Mouse (Mus musculus) heart, adult 2 months (tissue): Measurements from ENCODE around the gene Gm37240. TPM values are rescaled to one million over a fixed set of nuclear protein-coding genes. Genes with fewer than 3 reads are reported as not detected.

ENCODE experiments used
- DNase-seq, 2 experiments: peaks; one replicate each; pipeline ENCODE4 v3.0.0; 2021
- H3K27ac ChIP-seq: fragments of 200-600 bp; 2 replicates; pipeline ENCODE4 v1.8.1; 2022
- H3K27me3 ChIP-seq: fragments of 200-500 bp; 2 replicates; pipeline ENCODE4 v1.6.1; 2012; ENCODE audit warnings: mild to moderate bottlenecking, low read length, inconsistent platforms, mixed read lengths; ENCODE audit not compliant: control insufficient read depth, insufficient read depth
- H3K36me3 ChIP-seq: fragments of 200-500 bp; 2 replicates; pipeline ENCODE4 v1.6.1; 2012; ENCODE audit warnings: low read length, inconsistent platforms; ENCODE audit not compliant: control insufficient read depth, insufficient read depth
- H3K4me1 ChIP-seq: fragments of 200-500 bp; 2 replicates; pipeline ENCODE4 v1.6.1; 2011; ENCODE audit warnings: low read length; ENCODE audit not compliant: control insufficient read depth, insufficient read depth
- H3K4me3 ChIP-seq: fragments of 200-600 bp; 2 replicates; pipeline ENCODE4 v1.8.1; 2022
- H3K79me2 ChIP-seq: fragments of 200-500 bp; replicated peaks from 2 replicates; pipeline ENCODE4 v1.6.1; 2012; ENCODE audit warnings: mild to moderate bottlenecking, inconsistent platforms, low read length, moderate library complexity, mixed read lengths; ENCODE audit not compliant: control insufficient read depth, insufficient read depth
- H3K9ac ChIP-seq: fragments of 200-500 bp; 2 replicates; pipeline ENCODE4 v1.6.1; 2012; ENCODE audit warnings: low read depth, mild to moderate bottlenecking, control low read depth, inconsistent platforms, low read length, mixed read lengths
- CTCF ChIP-seq: fragments of 200-600 bp; IDR thresholded peaks from 2 replicates; pipeline ENCODE4 v1.8.1; 2022; ENCODE audit warnings: antibody characterized with exemption, mild to moderate bottlenecking, moderate library complexity
- EP300 ChIP-seq: fragments of 200-500 bp; IDR thresholded peaks from 2 replicates; pipeline ENCODE4 v1.6.1; 2011; ENCODE audit warnings: low read depth, low read length, control low read depth; ENCODE audit not compliant: insufficient read depth
- POLR2A ChIP-seq: fragments of 200-500 bp; IDR thresholded peaks from 2 replicates; pipeline ENCODE4 v1.6.1; 2011; ENCODE audit warnings: mild to moderate bottlenecking, low read depth, low read length, control low read depth; ENCODE audit not compliant: insufficient read depth
- WGBS: fragments of 180-500 bp; shearing (Covaris S2); methylation state at CpG from one replicate; pipeline ENCODE4 v1.1.7; 2018; 5-methylcytosine and 5-hydroxymethylcytosine counted together
- intact Hi-C: fragments of 180-260 bp; cut with DNase I; formaldehyde crosslinking; loops from one replicate; pipeline ENCODE4 v1.15.1; 2025
- polyA plus RNA-seq: library from polyadenylated mRNA; depleted of rRNA; stranded (reverse); fragments of >200 nt; gene quantifications from 2 replicates; pipeline ENCODE4 v1.2.3, GENCODE M21; 2012
- total RNA-seq, 2 experiments: library from RNA; stranded (reverse); gene quantifications; 2 replicates each; pipeline ENCODE4 v1.2.3; 2021

Gene Gm37240
- total and polyA plus RNA-seq, 3 experiments, result 25.0 to 45.3 (median 36.6) TPM

DNA sequence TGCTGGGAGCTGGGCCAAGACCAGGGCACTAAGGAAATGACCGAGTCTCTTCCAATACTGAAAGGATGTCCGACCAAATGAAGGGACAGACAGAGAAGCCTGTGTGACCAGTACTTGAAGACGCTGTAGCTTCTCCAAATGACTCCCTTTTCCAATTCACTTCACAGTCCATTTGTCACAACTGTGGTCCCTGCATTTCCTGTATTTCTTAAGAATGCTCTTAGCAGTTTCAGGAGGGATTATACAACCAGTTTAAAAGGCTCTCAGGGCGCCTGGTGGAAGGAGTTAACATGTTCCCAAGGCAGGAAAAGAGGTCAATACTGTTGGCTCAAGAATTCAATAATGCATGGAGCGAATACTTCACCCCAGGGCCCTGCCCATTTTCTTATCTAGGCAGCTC lies 1414.4 kb downstream of the Gm37240 start:
- H3K27me3 ChIP-seq, result no peaks in the 10 kb centered on the region; the same call in 1 of the 2 replicates
- 45% methylated on average over 5 of the region's 5 CpGs for WGBS
- H3K36me3 ChIP-seq, result no peaks in the 10 kb centered on the region
- H3K9ac ChIP-seq, result no peak overlapping the region
- H3K79me2 ChIP-seq, result no peaks in the 10 kb centered on the region
- H3K4me3 ChIP-seq, result no peak overlapping the region
- peaks cover 2% of the 10 kb centered on the region for H3K4me1 ChIP-seq
- no peak overlapping the region for H3K27ac ChIP-seq
- no peak for DNase-seq
- TF ChIP-seq CTCF (no peak), POLR2A (no peak), EP300 (no peak)
- intact Hi-C loops, result no loop called here

DNA sequence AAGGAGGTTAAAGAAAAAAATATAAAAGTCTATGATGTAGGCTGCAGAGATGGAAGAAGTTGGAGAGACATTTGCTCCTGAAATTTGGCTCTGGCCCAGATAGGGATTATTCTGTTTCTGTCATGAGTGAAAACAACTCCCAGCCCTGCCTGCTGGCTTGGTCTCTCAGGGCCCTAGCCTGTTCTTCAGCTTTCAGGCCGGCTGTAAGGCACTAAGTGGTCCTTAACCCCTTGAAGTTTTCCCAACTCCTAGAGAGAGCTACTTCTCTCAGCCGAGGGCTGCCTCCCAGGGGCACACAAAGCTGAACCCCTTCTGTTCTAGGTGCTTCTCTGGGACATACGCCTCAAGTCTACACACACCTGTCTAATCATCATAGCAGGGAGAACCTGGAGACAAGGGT lies 1414.8 kb downstream of the Gm37240 start:
- H3K27ac ChIP-seq, result no peak overlapping the region
- H3K79me2 ChIP-seq, result no peaks in the 10 kb centered on the region
- peaks cover 2% of the 10 kb centered on the region for H3K4me1 ChIP-seq
- no peak for DNase-seq
- intact Hi-C loops, result no loop called here
- H3K4me3 ChIP-seq, result no peak overlapping the region
- H3K36me3 ChIP-seq, result no peaks in the 10 kb centered on the region
- WGBS, result 60% methylated on average over 3 of the region's 3 CpGs
- no peak overlapping the region for H3K9ac ChIP-seq
- TF ChIP-seq CTCF (no peak), POLR2A (no peak), EP300 (no peak)
- H3K27me3 ChIP-seq, result no peaks in the 10 kb centered on the region

DNA sequence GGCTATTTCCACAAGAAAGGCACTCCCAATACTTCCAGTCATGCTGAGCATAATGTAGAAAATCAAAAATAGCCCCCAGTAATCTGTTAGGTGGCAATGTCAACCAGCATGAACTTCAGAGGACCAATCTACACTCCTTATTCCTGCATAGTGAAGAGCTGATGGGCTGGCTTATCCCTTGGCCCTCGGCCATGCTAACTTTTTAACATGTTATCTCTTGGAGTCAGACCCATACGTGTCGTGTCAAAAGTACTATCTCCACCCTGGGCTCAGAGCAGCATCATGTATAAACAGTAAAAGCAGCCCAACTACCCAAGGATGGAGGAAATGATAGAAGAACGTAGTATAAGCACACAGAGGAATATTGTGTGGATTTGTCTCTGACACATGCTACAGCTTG lies 1416.2 kb downstream of the Gm37240 start:
- no peaks in the 10 kb centered on the region for H3K36me3 ChIP-seq
- no peaks in the 10 kb centered on the region for H3K27me3 ChIP-seq
- H3K4me3 ChIP-seq, result no peak overlapping the region
- H3K4me1 ChIP-seq, result peaks cover 2% of the 10 kb centered on the region
- WGBS, result 72% methylated on average over 4 of the region's 4 CpGs
- TF ChIP-seq CTCF (no peak), EP300 (no peak), POLR2A (no peak)
- no peaks in the 10 kb centered on the region for H3K79me2 ChIP-seq
- intact Hi-C loops, result no loop called here
- DNase-seq, result no peak
- H3K27ac ChIP-seq, result no peak overlapping the region
- H3K9ac ChIP-seq, result no peak overlapping the region

DNA sequence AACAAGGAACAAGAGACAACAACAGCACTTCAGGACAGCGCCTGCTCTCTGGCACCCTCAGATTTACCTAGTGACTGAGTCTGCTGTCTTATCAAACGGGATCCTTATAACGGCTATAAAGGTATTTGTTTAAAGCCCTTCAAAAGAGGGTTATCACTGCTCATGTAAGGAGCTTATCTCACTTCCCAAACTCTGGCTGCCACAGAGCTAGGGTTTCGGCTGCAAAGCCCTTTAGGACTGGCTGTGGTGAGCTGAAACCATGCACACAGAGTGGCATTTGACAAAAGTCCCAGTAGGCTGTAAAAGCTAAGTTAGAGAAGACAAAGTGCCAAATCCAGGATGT lies 1419.2 kb downstream of the Gm37240 start:
- TF ChIP-seq EP300 (no peak), CTCF (no peak), POLR2A (no peak)
- 59% methylated on average over 4 of the region's 4 CpGs for WGBS

DNA sequence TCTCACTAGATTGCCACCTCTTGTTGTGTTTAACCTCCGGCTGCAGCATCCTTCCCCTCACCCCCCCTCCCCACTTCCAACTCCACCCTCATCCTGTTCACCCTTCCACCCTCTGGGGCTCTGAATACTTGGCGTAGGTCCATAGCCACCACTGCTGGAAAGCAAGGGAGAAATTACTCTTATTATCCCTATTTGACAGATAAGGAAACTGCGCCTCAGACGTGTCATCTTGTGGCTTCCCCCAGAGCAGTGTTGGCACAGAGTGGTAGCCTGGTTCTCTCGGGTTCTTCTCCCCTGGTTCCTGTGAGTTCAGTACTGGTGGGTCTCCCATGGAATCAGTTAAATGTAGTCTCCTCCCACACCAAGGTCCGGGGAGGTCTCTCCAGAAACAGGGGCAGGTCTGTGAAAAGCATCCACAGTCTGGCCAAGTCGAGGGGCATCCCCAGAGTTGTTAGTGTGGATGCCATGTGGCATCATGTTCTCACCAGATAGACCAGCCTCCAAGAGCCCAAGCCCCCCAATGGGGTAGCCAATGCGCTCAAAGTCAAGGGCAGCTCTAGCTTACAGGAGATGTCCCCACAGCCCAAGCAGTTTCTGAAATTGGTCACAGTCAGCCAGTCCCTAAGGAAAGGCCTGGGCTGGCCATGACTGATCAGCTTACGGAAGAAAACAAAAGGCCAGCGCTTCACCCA lies 1419.8 kb downstream of the Gm37240 start:
- intact Hi-C loops, result no loop called here
- WGBS, result 49% methylated on average over 10 of the region's 10 CpGs
- no peaks in the 10 kb centered on the region for H3K27me3 ChIP-seq
- no peak overlapping the region for H3K4me3 ChIP-seq
- H3K4me1 ChIP-seq, result no peaks in the 10 kb centered on the region
- no peak for DNase-seq
- H3K36me3 ChIP-seq, result no peaks in the 10 kb centered on the region
- no peak overlapping the region for H3K27ac ChIP-seq
- no peaks in the 10 kb centered on the region for H3K79me2 ChIP-seq
- TF ChIP-seq EP300 (no peak), POLR2A (no peak), CTCF (no peak)
- H3K9ac ChIP-seq, result no peak overlapping the region

More for the DNA sequence above, 1419.2 kb downstream of the Gm37240 start:
- Histone ChIP-seq H3K27me3 (no peaks in the 10 kb centered on the region), H3K9ac (no peak overlapping the region), H3K27ac (no peak overlapping the region), H3K4me3 (no peak overlapping the region), H3K4me1 (peaks cover 2% of the 10 kb centered on the region), H3K79me2 (no peaks in the 10 kb centered on the region), H3K36me3 (no peaks in the 10 kb centered on the region)
- intact Hi-C loops, result no loop called here
- DNase-seq, result no peak

DNA sequence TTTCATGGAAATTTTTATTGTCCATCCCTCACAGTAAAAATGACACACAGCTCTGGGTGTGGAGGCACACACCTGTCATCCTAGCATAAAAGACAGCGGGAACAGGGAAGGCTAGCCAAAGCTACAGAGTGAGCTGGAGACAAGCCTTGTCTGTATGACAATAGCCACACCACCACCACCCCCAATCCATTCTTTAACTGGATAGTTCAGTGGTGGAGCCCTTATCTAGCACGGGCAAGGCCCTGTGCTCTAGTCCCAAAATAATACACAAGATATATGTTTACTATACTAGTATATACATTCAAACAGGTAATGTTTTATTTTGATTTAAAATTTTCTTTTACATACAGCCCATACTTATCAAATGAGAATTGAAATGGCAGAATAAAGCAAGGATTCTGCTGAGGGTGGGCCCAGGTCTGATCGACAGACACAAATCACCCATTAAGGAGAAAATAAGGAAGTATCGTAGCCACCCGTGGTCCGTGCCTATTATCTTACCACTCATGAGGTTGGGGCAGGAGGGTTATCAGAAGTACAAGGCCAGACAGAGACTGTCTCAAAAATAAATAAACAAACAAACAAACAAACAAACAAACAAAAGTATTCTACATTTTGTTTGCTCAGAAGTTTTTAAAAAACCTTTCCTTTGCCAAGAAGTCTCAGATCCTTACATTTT lies 1421.4 kb downstream of the Gm37240 start:
- H3K9ac ChIP-seq, result no peak overlapping the region
- H3K27ac ChIP-seq, result no peak overlapping the region
- TF ChIP-seq POLR2A (no peak), EP300 (no peak), CTCF (no peak)
- H3K4me1 ChIP-seq, result no peaks in the 10 kb centered on the region
- intact Hi-C loops, result no loop called here
- H3K36me3 ChIP-seq, result no peaks in the 10 kb centered on the region
- H3K4me3 ChIP-seq, result no peak overlapping the region
- WGBS, result 84% methylated on average over 6 of the region's 6 CpGs
- DNase-seq, result no peak
- H3K79me2 ChIP-seq, result no peaks in the 10 kb centered on the region
- no peaks in the 10 kb centered on the region for H3K27me3 ChIP-seq
